Mouse (Mus musculus): Measurements from ENCODE around the gene Tmem38a. TPM values are rescaled to one million over a fixed set of nuclear protein-coding genes. Genes with fewer than 3 reads are reported as not detected.

Gene Tmem38a
- polyA plus RNA-seq, 1 experiment from 2014 or later, result 55.4 TPM

GRCm38 (mm10) chr8:72590198-72590597 lies 18.3 kb downstream of the Tmem38a start:
- no peak for ATAC-seq (replicated peaks; ENCODE audit: insufficient number of reproducible peaks, low FRiP score, low TSS enrichment)
- H3K4me2 ChIP-seq, result no peak overlapping the region
- no peak overlapping the region for H3K9ac ChIP-seq (ENCODE audit: low read depth, low read length)
- H3K27me3 ChIP-seq (ENCODE audit: control insufficient read depth, insufficient read depth, low read length), result no peaks in the 10 kb centered on the region
- no peaks in the 10 kb centered on the region for H3K9me3 ChIP-seq (replicated peaks; ENCODE audit: control insufficient read depth, low read length)
- H3K36me3 ChIP-seq (ENCODE audit: control insufficient read depth, insufficient read depth, low read length), result no peaks in the 10 kb centered on the region
- no peak overlapping the region for H3K27ac ChIP-seq (ENCODE audit: low read depth, low read length)
- H3K4me3 ChIP-seq (ENCODE audit: low read depth, low read length), result no peak overlapping the region
- no peaks in the 10 kb centered on the region for H3K4me1 ChIP-seq (ENCODE audit: control insufficient read depth, insufficient read depth, low read length)
- 60% methylated on average over 2 of the region's 2 CpGs for WGBS (ENCODE audit: insufficient replicate concordance)

Small RNA genes lying within 50 kb of the gene (microRNA-seq; reads per million reads assigned to microRNA genes)
- gene Gm28019 (ENCODE audit: borderline number of aligned reads), result not detected

Other genes starting within 250 kb of the Tmem38a start
- 49.7 and 49.9 TPM in 2 replicates for gene Eps15l1, start 150.6 kb upstream of the Tmem38a start, polyA plus RNA-seq (2014; fragmentation: Nextera tagmentation; extraction: Ambion mirVana)
- 0.82 and 1.2 TPM in 2 replicates for gene Calr3, start 128.2 kb upstream of the Tmem38a start, polyA plus RNA-seq (2014; fragmentation: Nextera tagmentation; extraction: Ambion mirVana)
- 9.2 and 10.3 TPM in 2 replicates for gene 1700030K09Rik, start 128.2 kb upstream of the Tmem38a start, polyA plus RNA-seq (2014; fragmentation: Nextera tagmentation; extraction: Ambion mirVana)
- gene Cherp, start 96.8 kb upstream of the Tmem38a start, polyA plus RNA-seq (2014; fragmentation: Nextera tagmentation; extraction: Ambion mirVana), result 42.2 and 44.5 TPM in 2 replicates
- gene Slc35e1, start 79.4 kb upstream of the Tmem38a start, polyA plus RNA-seq (2014; fragmentation: Nextera tagmentation; extraction: Ambion mirVana), result 12.2 and 12.6 TPM in 2 replicates
- 8.5 and 9.0 TPM in 2 replicates for gene Med26, start 23.8 kb upstream of the Tmem38a start, polyA plus RNA-seq (2014; fragmentation: Nextera tagmentation; extraction: Ambion mirVana)
- 101 and 114 TPM in 2 replicates for gene Smim7, start 967 bp upstream of the Tmem38a start, polyA plus RNA-seq (2014; fragmentation: Nextera tagmentation; extraction: Ambion mirVana)
- 0.07 and 0.10 TPM in 2 replicates for gene Nwd1, start 74.7 kb downstream of the Tmem38a start, polyA plus RNA-seq (2014; fragmentation: Nextera tagmentation; extraction: Ambion mirVana)
- 152 and 153 TPM in 2 replicates for gene Sin3b, start 151.2 kb downstream of the Tmem38a start, polyA plus RNA-seq (2014; fragmentation: Nextera tagmentation; extraction: Ambion mirVana)
- gene F2rl3, start 189.8 kb downstream of the Tmem38a start, polyA plus RNA-seq (2014; fragmentation: Nextera tagmentation; extraction: Ambion mirVana), result 1.2 and 1.3 TPM in 2 replicates

Data from heart, embryonic 11.5 days (tissue).